Mouse (Mus musculus) liver, adult 2 months (tissue): ENCODE data around the gene Tead1.

Experiments
- CTCF ChIP-seq: fragments of 200-500 bp; IDR thresholded peaks from 2 replicates; pipeline ENCODE4 v1.5.1; 2011; ENCODE audit warnings: low read depth, low read length, control low read depth
- POLR2A ChIP-seq: fragments of 200-500 bp; IDR thresholded peaks from 2 replicates; pipeline ENCODE4 v1.6.1; 2011; ENCODE audit warnings: low read length, control low read depth; ENCODE audit not compliant: insufficient read depth; ENCODE audit errors: extremely low read depth

- TF ChIP-seq CTCF = no peak
- no peak for TF ChIP-seq POLR2A
Observed at GRCm38 (mm10) chr7:112780910-112781309, 101.8 kb downstream of the Tead1 start.
